Mouse (Mus musculus): Measurements from ENCODE around the gene Ddr2.

GRCm38 (mm10) chr1:169971998-169972397 lies 138.6 kb downstream of the Ddr2 start:
- TF ChIP-seq USF2 (IDR thresholded peaks at IDR 0.05; ENCODE audit: borderline replicate concordance in 1 of 2, insufficient read depth in 1 of 2, low read depth in 1 of 2, low read length in 2 of 2) (no peak), GATA1 (IDR thresholded peaks at IDR 0.05; ENCODE audit: low read depth, low read length) (no peak), POLR2AphosphoS2 (IDR thresholded peaks at IDR 0.05; ENCODE audit: low read length) (no peak), NRF1 (IDR thresholded peaks at IDR 0.05; ENCODE audit: insufficient read depth, low read depth, low read length, poor library complexity, severe bottlenecking) (no peak), MAX (IDR thresholded peaks at IDR 0.05; ENCODE audit: low read length) (no peak), MEF2A (IDR thresholded peaks at IDR 0.05; ENCODE audit: extremely low read depth, insufficient replicate concordance, low read depth, low read length, poor library complexity, severe bottlenecking) (no peak), CTCF (IDR thresholded peaks at IDR 0.05 in 2 of 3, conservative IDR thresholded peaks at IDR 0.05 in 1 of 3; ENCODE audit: control insufficient read depth in 1 of 3, insufficient read depth in 1 of 3, low read depth in 2 of 3, low read length in 3 of 3, poor library complexity in 1 of 3, severe bottlenecking in 1 of 3) (no peak), GABPA (IDR thresholded peaks at IDR 0.05; ENCODE audit: low read depth, low read length) (no peak), POLR2A (IDR thresholded peaks at IDR 0.05; ENCODE audit: control insufficient read depth in 1 of 2, insufficient read depth in 1 of 2, low read depth in 1 of 2, low read length in 2 of 2, poor library complexity in 1 of 2) (no peak), ETS1 (IDR thresholded peaks at IDR 0.05; ENCODE audit: low read depth, low read length) (no peak), USF1 (IDR thresholded peaks at IDR 0.05; ENCODE audit: low read depth, low read length) (no peak), ZC3H11A (IDR thresholded peaks at IDR 0.05; ENCODE audit: low read depth, low read length) (no peak)

Measured in MEL (cell line).